Mouse (Mus musculus): ENCODE measurements around the gene Bcl2l11. TPM values are rescaled to one million over a fixed set of nuclear protein-coding genes. Genes with fewer than 3 reads are reported as not detected.

Gene Bcl2l11
- total and polyA plus RNA-seq, 3 experiments: 2.3 to 6.3 TPM; not detected in 1

DNA sequence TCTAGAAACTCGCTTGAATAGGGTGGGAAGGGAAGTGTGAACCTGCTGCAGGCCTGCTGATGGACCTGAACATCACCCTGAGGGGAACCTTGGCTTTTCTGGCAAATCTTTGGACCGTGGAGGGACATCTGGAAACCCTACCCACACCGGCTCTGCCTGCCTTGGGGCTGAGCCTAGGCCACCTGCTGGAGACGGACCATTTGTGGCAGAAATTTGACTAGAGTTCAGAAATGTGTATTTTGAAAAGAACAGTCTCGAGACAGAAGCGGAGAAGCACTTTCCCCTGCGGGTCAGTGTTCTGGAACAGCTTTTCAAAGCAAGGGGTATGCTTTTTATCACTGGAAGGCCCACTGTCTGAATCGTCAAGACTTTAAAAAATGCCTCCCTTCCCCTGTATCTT is 9.1 kb downstream of the Bcl2l11 start:
- Histone ChIP-seq H3K36me3 (ENCODE audit: control insufficient read depth in 1 of 2, insufficient read depth in 2 of 2, low read length in 2 of 2) (no peaks in the 10 kb centered on the region; a peak in 2 of 4 replicates), H3K79me2 (ENCODE audit: control insufficient read depth, insufficient read depth, low read length, poor library complexity) (no peaks in the 10 kb centered on the region), H3K4me1 (ENCODE audit: control insufficient read depth in 1 of 2, insufficient read depth in 2 of 2, low read length in 2 of 2) (peaks cover 0 to 3% of the 10 kb centered on the region in 2 experiments; a peak in 1 of 4 replicates), H3K9me3 (replicated peaks; ENCODE audit: insufficient read depth, low read length) (no peaks in the 10 kb centered on the region), H3K27ac (ENCODE audit: control insufficient read depth, low read depth, low read length) (no peak overlapping the region), H3K4me3 (ENCODE audit: control insufficient read depth in 1 of 2, insufficient read depth in 1 of 2, low read depth in 2 of 2, low read length in 2 of 2) (no peak overlapping the region), H3K27me3 (ENCODE audit: control insufficient read depth in 1 of 2, insufficient read depth in 2 of 2, low read length in 2 of 2) (no peaks in the 10 kb centered on the region), H3K9ac (ENCODE audit: control insufficient read depth, low read depth, low read length, poor library complexity, severe bottlenecking) (no peak overlapping the region)
- no peak for TF ChIP-seq RCOR1 (IDR thresholded peaks at IDR 0.05; ENCODE audit: low read depth, low read length)
- no peak for TF ChIP-seq USF2 (IDR thresholded peaks at IDR 0.05; ENCODE audit: borderline replicate concordance in 1 of 2, insufficient read depth in 1 of 2, low read depth in 1 of 2, low read length in 2 of 2)
- TF ChIP-seq BHLHE40 (IDR thresholded peaks at IDR 0.05; ENCODE audit: borderline replicate concordance, low read depth, low read length): no peak
- no peak for TF ChIP-seq TBP (IDR thresholded peaks at IDR 0.05; ENCODE audit: low read depth, low read length)
- no peak for DNase-seq (ENCODE audit: low read depth, low spot score)

DNA sequence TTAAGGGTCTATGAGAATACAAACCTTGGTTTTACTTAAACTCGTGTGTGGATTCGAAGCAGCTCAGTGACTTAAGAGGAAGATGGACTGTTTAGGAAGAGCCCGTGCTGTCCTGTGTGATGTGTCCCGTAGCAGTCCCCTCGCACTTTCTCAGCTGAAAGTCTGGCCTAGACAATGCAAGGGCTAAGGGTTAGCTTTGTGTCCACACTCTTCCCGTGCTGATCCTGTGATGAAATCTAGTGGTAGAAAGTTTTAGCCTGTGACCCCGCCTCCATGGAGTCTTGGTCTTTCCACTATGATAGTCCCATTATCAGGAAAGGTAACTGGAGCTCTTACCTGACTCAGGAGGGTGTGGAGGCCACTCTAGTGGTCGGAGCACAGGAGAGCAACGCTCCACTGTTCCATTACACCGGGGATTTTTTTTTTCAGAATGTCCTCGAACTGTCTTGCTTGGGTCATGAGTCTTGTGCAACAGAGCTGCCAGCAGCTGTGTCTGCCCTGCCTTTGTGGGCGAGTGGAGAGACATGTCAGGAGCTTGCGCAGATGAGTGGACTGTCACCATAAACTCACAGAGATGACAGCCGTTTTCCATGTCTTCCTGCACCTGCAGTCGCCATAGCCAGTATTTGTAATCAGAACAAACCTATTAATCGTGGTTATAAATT is 11.1 kb downstream of the Bcl2l11 start:
- Histone ChIP-seq H3K9ac (ENCODE audit: control insufficient read depth, low read depth, low read length, poor library complexity, severe bottlenecking) (no peak overlapping the region), H3K36me3 (ENCODE audit: control insufficient read depth in 1 of 2, insufficient read depth in 2 of 2, low read length in 2 of 2) (no peaks in the 10 kb centered on the region; a peak in 2 of 4 replicates), H3K27me3 (ENCODE audit: control insufficient read depth in 1 of 2, insufficient read depth in 2 of 2, low read length in 2 of 2) (no peaks in the 10 kb centered on the region), H3K79me2 (ENCODE audit: control insufficient read depth, insufficient read depth, low read length, poor library complexity) (no peaks in the 10 kb centered on the region), H3K9me3 (replicated peaks; ENCODE audit: insufficient read depth, low read length) (no peaks in the 10 kb centered on the region), H3K27ac (ENCODE audit: control insufficient read depth, low read depth, low read length) (no peak overlapping the region), H3K4me3 (ENCODE audit: control insufficient read depth in 1 of 2, insufficient read depth in 1 of 2, low read depth in 2 of 2, low read length in 2 of 2) (no peak overlapping the region), H3K4me1 (ENCODE audit: control insufficient read depth in 1 of 2, insufficient read depth in 2 of 2, low read length in 2 of 2) (peaks cover 0 to 3% of the 10 kb centered on the region in 2 experiments; a peak in 1 of 4 replicates)
- TF ChIP-seq POLR2AphosphoS2 (IDR thresholded peaks at IDR 0.05; ENCODE audit: low read length): no peak
- TF ChIP-seq MAFK (IDR thresholded peaks at IDR 0.05; ENCODE audit: borderline replicate concordance, low read depth, low read length): no peak
- TF ChIP-seq CTCF (IDR thresholded peaks at IDR 0.05 in 2 of 3, conservative IDR thresholded peaks at IDR 0.05 in 1 of 3; ENCODE audit: control insufficient read depth in 1 of 3, insufficient read depth in 1 of 3, low read depth in 2 of 3, low read length in 3 of 3, poor library complexity in 1 of 3, severe bottlenecking in 1 of 3): no peak
- TF ChIP-seq TBP (IDR thresholded peaks at IDR 0.05; ENCODE audit: low read depth, low read length): no peak
- TF ChIP-seq ELF1 (IDR thresholded peaks at IDR 0.05; ENCODE audit: low read depth, low read length): no peak
- TF ChIP-seq BHLHE40 (IDR thresholded peaks at IDR 0.05; ENCODE audit: borderline replicate concordance, low read depth, low read length): no peak
- no peak for TF ChIP-seq ZKSCAN1 (IDR thresholded peaks at IDR 0.05; ENCODE audit: low read depth, low read length)
- TF ChIP-seq RAD21 (IDR thresholded peaks at IDR 0.05; ENCODE audit: low read depth, low read length): no peak
- no peak for TF ChIP-seq NRF1 (IDR thresholded peaks at IDR 0.05; ENCODE audit: insufficient read depth, low read depth, low read length, poor library complexity, severe bottlenecking)
- TF ChIP-seq POLR2AphosphoS5 (IDR thresholded peaks at IDR 0.05; ENCODE audit: borderline replicate concordance, low read depth, low read length): no peak
- no peak for TF ChIP-seq GATA1 (IDR thresholded peaks at IDR 0.05; ENCODE audit: low read depth, low read length)
- no peak for TF ChIP-seq MYB (IDR thresholded peaks at IDR 0.05; ENCODE audit: low read depth, low read length)
- TF ChIP-seq E2F4 (IDR thresholded peaks at IDR 0.05; ENCODE audit: borderline replicate concordance, low read depth, low read length): no peak
- TF ChIP-seq MXI1 (IDR thresholded peaks at IDR 0.05; ENCODE audit: low read depth, low read length): no peak
- TF ChIP-seq HCFC1 (IDR thresholded peaks at IDR 0.05; ENCODE audit: low read depth, low read length): no peak
- TF ChIP-seq ZNF384 (IDR thresholded peaks at IDR 0.05; ENCODE audit: low read depth, low read length): no peak
- no peak for TF ChIP-seq ETS1 (IDR thresholded peaks at IDR 0.05; ENCODE audit: low read depth, low read length)
- DNase-seq (ENCODE audit: low read depth, low spot score): no peak
